Mouse (Mus musculus): Measurements from ENCODE around the gene Rab13. TPM values are rescaled to one million over a fixed set of nuclear protein-coding genes. Genes with fewer than 3 reads are reported as not detected.

Gene Rab13
- polyA plus RNA-seq (2012; rRNA removed), result 30.1 and 40.6 TPM in 2 replicates

DNA sequence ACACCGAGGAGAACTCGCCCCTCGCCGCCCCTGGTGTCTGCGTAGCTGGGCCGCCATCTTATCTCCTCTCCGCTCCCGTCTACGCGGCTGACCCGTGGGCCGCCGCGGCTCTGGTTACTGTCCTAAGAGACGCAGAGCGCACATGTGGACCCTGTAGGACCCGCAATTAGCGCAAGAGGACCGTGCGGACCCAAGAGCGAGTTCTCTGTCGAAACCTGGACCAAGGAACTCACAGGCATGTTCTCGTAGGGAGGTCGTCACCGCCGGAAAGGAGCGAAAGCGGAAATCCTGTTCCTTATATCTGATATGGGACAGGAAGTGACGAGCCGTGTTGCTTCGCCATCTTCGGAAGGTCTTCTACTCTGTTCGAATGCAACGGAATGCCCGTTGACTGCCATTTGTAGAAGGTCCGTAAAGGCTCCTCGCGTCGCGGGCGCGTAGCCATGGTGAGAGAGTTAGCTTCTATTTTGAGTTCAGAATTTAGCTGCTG, at the start of gene Rab13, which contains the start of gene Rps27:
Gene Rab13 (plus strand): TSS at position 319 of the 490 bp plus-strand sequence.
Gene Rps27 (minus strand): TSS at position 275 of the 490 bp plus-strand sequence.

DNA sequence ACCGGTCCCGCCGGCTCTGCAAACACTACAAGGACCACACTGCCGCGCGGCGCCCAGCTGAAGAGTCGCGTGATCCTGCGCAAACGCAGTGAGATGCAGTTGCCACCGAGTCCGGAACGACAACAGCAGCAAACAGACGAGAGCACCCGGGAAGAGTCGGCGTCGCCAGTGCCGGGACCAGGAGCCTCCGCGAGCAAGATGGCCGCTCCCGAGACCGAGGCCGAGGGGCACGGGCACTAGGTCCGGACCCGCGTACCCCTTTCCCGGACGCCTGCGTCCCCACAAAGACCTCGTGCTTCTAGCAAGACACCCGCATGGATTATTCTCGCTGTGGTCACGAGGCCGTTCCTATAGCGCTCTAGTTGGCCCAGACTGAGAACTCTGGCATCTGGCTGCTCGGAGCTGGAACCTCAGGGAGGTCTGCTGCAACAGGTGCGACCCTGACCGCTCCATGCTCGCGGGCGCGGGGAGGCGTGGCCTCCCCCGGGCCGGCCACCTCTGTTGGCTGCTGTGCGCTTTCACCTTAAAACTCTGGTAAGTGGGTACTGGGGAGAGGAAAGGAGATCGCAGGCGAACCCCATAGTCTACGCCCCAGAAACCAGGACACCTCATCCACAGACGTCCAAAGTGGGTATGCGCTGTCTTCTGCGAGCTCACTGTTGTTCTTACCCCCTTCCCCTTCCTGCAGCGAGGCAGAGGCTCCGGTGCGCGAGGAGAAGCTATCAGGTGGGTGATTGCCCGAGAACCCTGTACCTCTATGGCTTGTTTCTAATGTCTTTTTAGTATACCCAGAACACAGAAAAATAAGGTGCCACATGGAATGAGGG, 18.2 kb downstream of the Rab13 start, which contains the start of gene Jtb:
Gene Jtb (plus strand): TSS at position 91 of the 827 bp plus-strand sequence.

DNA sequence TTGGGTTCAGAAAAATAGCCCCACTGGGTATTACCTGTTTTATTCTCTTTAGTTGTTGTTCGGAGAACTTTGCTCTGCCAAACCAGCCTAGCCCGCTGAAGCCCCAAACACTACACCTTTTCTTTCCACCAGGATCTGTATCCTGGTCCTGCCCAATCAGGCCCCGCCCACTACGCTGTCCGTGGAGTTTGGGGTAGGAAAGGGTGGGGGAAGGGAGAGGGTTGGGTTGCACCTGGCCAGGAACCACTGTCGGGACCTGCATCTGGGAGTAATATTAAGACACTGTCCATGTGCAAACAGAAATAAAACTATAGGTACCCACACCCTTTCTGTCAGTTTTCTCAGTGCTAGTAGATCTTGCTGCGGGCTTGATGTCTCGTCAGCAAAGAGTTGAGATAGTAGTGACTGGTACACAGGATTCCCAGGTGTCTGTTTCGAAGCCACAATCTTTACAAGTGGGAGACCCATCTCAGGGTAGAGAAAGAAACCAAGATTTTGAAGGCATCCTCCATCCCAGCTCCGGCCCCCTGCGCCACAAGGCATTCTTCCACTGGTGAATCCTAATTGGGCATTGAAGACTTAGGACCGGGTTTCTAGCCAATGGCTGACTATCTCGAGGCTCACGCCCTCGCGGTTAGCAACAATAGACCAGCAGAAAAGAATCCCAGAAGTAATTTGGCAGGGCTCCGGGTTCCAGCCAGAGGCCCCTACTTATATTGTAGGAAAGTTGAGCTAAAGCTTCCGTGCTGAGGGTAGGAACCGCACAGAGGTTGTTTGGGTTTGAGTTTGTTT, 29.7 kb downstream of the Rab13 start, which contains the start of gene Creb3l4:
Gene Creb3l4 (minus strand): TSS at position 529 of the 792 bp plus-strand sequence.

DNA sequence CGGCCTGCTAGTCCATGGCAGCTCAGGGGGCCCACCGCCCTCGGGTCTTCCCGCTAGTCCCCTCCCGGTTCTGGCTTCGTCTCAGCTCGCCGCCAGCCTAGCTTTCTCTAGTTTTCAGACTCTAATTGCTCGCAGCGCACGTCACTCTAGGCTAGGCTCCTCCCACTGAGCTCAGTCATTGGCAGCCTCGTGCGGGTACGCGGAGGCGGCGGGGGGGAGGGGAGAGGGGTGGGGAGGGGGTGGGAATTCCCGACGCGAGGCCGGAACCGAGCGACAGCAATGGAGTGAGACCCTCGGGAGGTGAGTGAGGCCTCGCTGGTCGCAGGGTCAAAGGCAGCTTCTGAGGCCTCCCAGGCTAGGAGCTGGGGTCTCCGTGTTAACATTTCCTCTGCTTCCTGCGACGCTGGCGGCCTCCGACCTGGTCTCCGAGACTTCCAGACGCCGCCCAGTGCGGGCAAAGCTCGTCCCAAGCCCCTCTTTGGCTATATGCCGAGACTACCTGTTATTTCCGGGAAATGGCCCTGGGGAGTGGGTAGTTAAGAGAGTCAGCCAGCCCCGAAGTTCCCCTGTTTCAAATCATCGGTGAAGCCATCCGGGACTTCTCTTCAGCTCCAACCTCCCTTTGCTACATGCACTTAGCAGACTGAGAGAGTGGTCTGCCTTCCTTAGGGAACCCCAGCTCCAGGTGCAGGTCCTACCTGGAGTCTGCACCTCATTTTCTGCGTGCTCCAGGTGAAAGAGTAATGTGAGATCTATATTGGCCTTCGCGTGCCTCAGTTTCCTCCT, 34.7 kb downstream of the Rab13 start, which contains the start of gene Slc39a1:
Gene Slc39a1 (plus strand): TSS at position 213 of the 786 bp plus-strand sequence.

DNA sequence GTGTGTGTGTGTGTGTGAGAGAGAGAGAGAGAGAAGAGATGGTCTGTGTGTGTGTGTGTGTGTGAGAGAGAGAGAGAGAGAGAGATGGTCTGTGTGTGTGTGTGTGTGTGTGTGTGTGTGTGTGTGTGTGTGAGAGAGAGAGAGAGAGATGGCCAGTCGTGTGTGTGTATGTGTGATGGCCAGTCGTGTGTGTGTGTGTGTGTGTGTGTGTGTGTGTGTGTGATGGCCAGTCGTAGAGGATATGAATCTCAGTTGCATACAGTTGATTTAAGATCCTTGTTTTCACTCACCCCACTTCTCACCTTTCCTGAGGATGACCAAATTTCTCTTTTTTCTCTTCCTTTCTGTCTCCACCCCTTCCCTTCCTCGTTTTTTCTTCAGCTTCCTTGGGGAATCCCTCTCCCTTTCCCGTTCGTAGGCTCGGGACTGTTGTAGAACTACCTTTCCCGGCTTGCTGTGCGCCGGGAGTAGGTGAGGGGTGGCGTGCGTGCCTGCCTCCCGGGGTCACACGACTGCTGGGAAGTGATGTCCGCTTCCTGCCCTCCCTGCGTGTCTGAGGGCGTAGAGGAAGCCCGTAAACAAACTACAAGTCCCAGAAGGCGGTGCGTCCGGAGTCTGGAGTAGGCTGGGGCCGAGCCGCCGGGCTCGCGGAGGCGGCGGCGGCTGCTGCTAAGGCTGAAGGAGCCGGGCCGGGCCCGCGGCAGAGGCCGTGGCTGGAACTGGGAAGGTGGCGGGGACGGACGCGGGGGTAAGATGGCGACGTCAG, 40.3 kb downstream of the Rab13 start, which contains the start of gene Crtc2:
Gene Crtc2 (plus strand): TSS at position 511 of the 766 bp plus-strand sequence.

DNA sequence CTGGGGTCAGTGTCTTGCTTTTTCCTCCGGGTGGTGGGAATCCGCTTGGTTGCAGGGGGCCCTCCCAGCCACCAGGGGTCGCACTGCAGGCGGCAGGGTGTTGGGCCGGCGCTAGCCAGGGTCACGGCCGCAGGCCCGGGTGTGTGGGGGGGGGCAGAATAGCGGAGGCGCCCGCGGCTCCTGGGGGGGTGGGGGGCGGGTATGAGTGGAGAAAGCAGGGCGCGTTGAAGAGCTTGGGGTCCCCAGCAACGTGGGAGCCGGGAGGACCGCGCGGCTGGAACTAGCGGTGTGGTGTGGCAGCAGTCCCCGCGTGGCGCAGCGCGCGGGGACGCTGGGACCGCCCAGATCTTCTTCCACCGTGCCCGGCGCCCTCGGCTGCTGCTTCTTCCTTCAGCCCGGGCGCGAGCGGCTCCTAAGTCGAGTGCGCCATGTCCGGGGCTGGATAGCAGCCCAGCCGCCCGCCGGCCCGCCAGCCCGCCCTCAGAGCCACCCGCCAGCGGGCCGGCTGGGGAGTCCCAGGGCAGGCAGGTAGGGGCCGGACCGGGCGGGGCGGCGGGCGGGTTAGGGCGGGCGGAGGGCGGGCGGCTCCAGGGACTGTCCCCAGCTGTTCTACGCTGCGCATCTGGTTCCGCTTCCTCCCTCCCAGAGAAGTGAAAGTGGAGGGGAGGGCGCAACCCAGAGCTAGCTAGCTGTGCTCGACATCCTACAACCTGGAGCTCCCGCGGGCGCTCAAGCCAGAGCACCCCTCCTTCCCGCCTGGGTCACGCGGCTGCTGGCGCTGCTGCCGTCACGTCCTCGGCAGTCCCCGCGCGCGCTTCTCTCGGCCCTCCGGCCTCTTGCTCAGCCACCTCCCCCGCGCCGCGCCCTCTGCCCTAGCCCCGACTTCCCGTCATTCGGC, 51.8 kb downstream of the Rab13 start, which contains the start of gene Dennd4b:
Gene Dennd4b (plus strand): TSS at position 152 of the 898 bp plus-strand sequence.

Other genes with a start within 250 kb of the Rab13 start
- gene Hax1, start 214.9 kb upstream of the Rab13 start, polyA plus RNA-seq (2012; rRNA removed), result 146 and 396 TPM in 2 replicates
- 91.0 and 120 TPM in 2 replicates for gene 4933434E20Rik, start 162.1 kb upstream of the Rab13 start, polyA plus RNA-seq (2012; rRNA removed)
- 111 and 173 TPM in 2 replicates for gene Ubap2l, start 161.1 kb upstream of the Rab13 start, polyA plus RNA-seq (2012; rRNA removed)
- gene Tpm3, start 141.0 kb upstream of the Rab13 start, polyA plus RNA-seq (2012; rRNA removed), result 273 and 485 TPM in 2 replicates
- 2.3 and 3.0 TPM in 2 replicates for gene Nup210l, start 109.6 kb upstream of the Rab13 start, polyA plus RNA-seq (2012; rRNA removed)
- 1,490 and 2,994 TPM in 2 replicates for gene Rps27, start within 50 bp of the Rab13 start, polyA plus RNA-seq (2012; rRNA removed)
- 55.7 and 58.3 TPM in 2 replicates for gene Jtb, start 17.9 kb downstream of the Rab13 start, polyA plus RNA-seq (2012; rRNA removed)
- 2.4 and 3.6 TPM in 2 replicates for gene Creb3l4, start 29.8 kb downstream of the Rab13 start, polyA plus RNA-seq (2012; rRNA removed)
- gene Slc39a1, start 34.5 kb downstream of the Rab13 start, polyA plus RNA-seq (2012; rRNA removed), result 27.3 and 38.8 TPM in 2 replicates
- gene Crtc2, start 40.5 kb downstream of the Rab13 start, polyA plus RNA-seq (2012; rRNA removed), result 37.2 and 54.6 TPM in 2 replicates
- 17.1 and 20.7 TPM in 2 replicates for gene Dennd4b, start 51.5 kb downstream of the Rab13 start, polyA plus RNA-seq (2012; rRNA removed)
- gene Gatad2b, start 79.5 kb downstream of the Rab13 start, polyA plus RNA-seq (2012; rRNA removed), result 22.4 and 37.6 TPM in 2 replicates
- 29.9 and 31.1 TPM in 2 replicates for gene Slc27a3, start 176.2 kb downstream of the Rab13 start, polyA plus RNA-seq (2012; rRNA removed)
- gene Ints3, start 219.9 kb downstream of the Rab13 start, polyA plus RNA-seq (2012; rRNA removed), result 48.4 and 57.9 TPM in 2 replicates